ENCODE assay signal across 15 mouse cellular contexts in genomic region chr14:75855263-75855992, GRCm38 (mm10). TPM values are rescaled to one million over a fixed set of nuclear protein-coding genes. Genes with fewer than 3 reads are reported as not detected.
DNase-seq lines count a peak whose midpoint lies in the region; ATAC-seq and TF ChIP-seq lines count a peak whose summit lies in the region.
"Had no signal": no experiment of that assay in that cellular context is flagged by ENCODE, and none has a peak within 500 bp of the region (broad histone marks: within the 10 kb centered on the region; RNA-seq: fewer than 3 reads in every experiment).

No protein-coding gene starts in this region.

- no peak overlapping the region for H3K9ac ChIP-seq in ES-E14 (ENCODE audit: insufficient read depth, low read depth, low read length, poor library complexity, severe bottlenecking)
- H3K9ac ChIP-seq in embryonic facial prominence, embryonic 15.5 days: no peak overlapping the region
- H3K9ac ChIP-seq: heart, embryonic 13.5 days; stomach, embryonic 15.5 days had no signal

- DNase-seq in gastrocnemius, adult 8-10 months (ENCODE audit: low spot score in 2 of 2): peak; percentile 40 to 42
- DNase-seq in gastrocnemius, postnatal 4 days (ENCODE audit: low spot score in 2 of 2): no peak
- DNase-seq in left cerebral cortex, adult 18-20 months (ENCODE audit: low spot score in 2 of 2): peak; percentile 34 to 42
- DNase-seq in left cerebral cortex, postnatal 14 days (ENCODE audit: low spot score in 2 of 2): no peak
- DNase-seq in ES-E14 (ENCODE audit: low read depth, low spot score): no peak
- DNase-seq in lung, postnatal 36 days: no peak
- no peak for DNase-seq in lung, adult 18-20 months
- DNase-seq: cerebellum, adult 11 months; kidney, postnatal 36 days had no signal

- no peaks in the 10 kb centered on the region for H3K36me3 ChIP-seq in ES-E14 (ENCODE audit: control insufficient read depth, insufficient read depth, low read length, poor library complexity, severe bottlenecking)
- H3K36me3 ChIP-seq in embryonic facial prominence, embryonic 15.5 days: 0 out of 2 replicates have a peak, but pooled peaks cover 2% of the 10 kb centered on the region

- H3K4me2 ChIP-seq in embryonic facial prominence, embryonic 15.5 days (replicated peaks): no peak overlapping the region
- H3K4me2 ChIP-seq: heart, embryonic 13.5 days; stomach, embryonic 15.5 days had no signal

- H3K4me1 ChIP-seq in ES-E14 (ENCODE audit: control insufficient read depth in 2 of 2, insufficient read depth in 2 of 2, low read length in 2 of 2, poor library complexity in 1 of 2): peaks cover 0 to 2% of the 10 kb centered on the region in 2 experiments; a peak in 2 of 4 replicates
- H3K4me1 ChIP-seq in embryonic facial prominence, embryonic 15.5 days: no peaks in the 10 kb centered on the region
- H3K4me1 ChIP-seq: stomach, embryonic 15.5 days had no signal

- WGBS in embryonic facial prominence, embryonic 15.5 days: 42% methylated on average over 17 of the region's 17 CpGs

- no peaks in the 10 kb centered on the region for H3K9me3 ChIP-seq in ES-E14 (ENCODE audit: control insufficient read depth, insufficient read depth, low read depth, low read length)
- H3K9me3 ChIP-seq in embryonic facial prominence, embryonic 15.5 days (replicated peaks): no peaks in the 10 kb centered on the region
- H3K9me3 ChIP-seq: midbrain, embryonic 10.5 days; stomach, embryonic 15.5 days had no signal

- H3K27ac ChIP-seq in ES-E14 (ENCODE audit: insufficient read depth, low read depth, low read length, poor library complexity, severe bottlenecking): no peak overlapping the region
- no peak overlapping the region for H3K27ac ChIP-seq in embryonic facial prominence, embryonic 15.5 days (replicated peaks)
- H3K27ac ChIP-seq: heart, embryonic 13.5 days; hindbrain, embryonic 10.5 days; midbrain, embryonic 10.5 days; stomach, embryonic 15.5 days had no signal

- peak; percentile 43; the same call in 1 of the 2 replicates for ATAC-seq in embryonic facial prominence, embryonic 15.5 days (ENCODE audit: insufficient number of reproducible peaks, low FRiP score, low TSS enrichment, low read depth)
- ATAC-seq: lung, postnatal 0 days had no signal

- H3K4me3 ChIP-seq in ES-E14 (ENCODE audit: insufficient read depth in 1 of 2, low read depth in 1 of 2, low read length in 2 of 2, poor library complexity in 1 of 2, severe bottlenecking in 1 of 2): peak overlapping the region in 1 of 2 experiments; percentile 38; a peak in 1 of 4 replicates
- no peak overlapping the region for H3K4me3 ChIP-seq in embryonic facial prominence, embryonic 15.5 days (replicated peaks)
- H3K4me3 ChIP-seq: heart, embryonic 13.5 days; hindbrain, embryonic 10.5 days; midbrain, embryonic 10.5 days; stomach, embryonic 15.5 days had no signal

- intact Hi-C loops in left cerebral cortex, postnatal 14 days (cut with DNase I): no loop called here

- in situ Hi-C loops in ES-E14 (cut with MboI; ENCODE audit: low sequenced_read_pairs in 2 of 2, unreplicated experiment in 2 of 2): loop anchor here in 1 of 2 experiments (25.0 kb wide), 1 partner anchor 582 kb away; no protein-coding TSS in a partner anchor

- H3K27me3 ChIP-seq in embryonic facial prominence, embryonic 15.5 days: no peaks in the 10 kb centered on the region
- H3K27me3 ChIP-seq: heart, embryonic 13.5 days; stomach, embryonic 15.5 days had no signal

TF ChIP-seq in ES-E14, 5 proteins besides CTCF, POLR2A, EP300 and RAD21:
- TF ChIP-seq CHD2 (IDR thresholded peaks at IDR 0.05; ENCODE audit: low read depth, low read length) (no peak), ZNF384 (IDR thresholded peaks at IDR 0.05; ENCODE audit: low read depth, low read length) (peak; percentile 87)

RNA-seq across cellular contexts. Expression of gene Tpt1, which starts 10.5 kb away (rescaled TPM):
- 1,000 to 10,000 TPM; 3,387 to 4,149 (median 3,897) TPM for total RNA-seq in gastrocnemius, adult 8-10 months (2022)
- total RNA-seq in gastrocnemius, postnatal 4 days (2021): 1,000 to 10,000 TPM; 3,882 to 3,909 TPM
- total RNA-seq in left cerebral cortex, adult 18-20 months (2021): 1,000 to 10,000 TPM in 1 of 2 experiments, 100 to 1,000 TPM in 1; 988 to 1,071 TPM
- 1,000 to 10,000 TPM; 1,045 to 1,071 TPM for total RNA-seq in left cerebral cortex, postnatal 14 days (2021)
- 592 and 613 TPM in 2 replicates for total RNA-seq in ES-E14 (2012; rRNA removed)
- polyA plus RNA-seq in embryonic facial prominence, embryonic 15.5 days (2015; fragmentation: Nextera tagmentation; extraction: Ambion mirVana): 1,119 and 1,203 TPM in 2 replicates

Comparison
In these comparisons a context has a peak if more than half of its experiments do, and no peak if none do; other contexts are left out.
1. DNase-seq: peak in gastrocnemius, adult 8-10 months (2 of 2) and left cerebral cortex, adult 18-20 months (2 of 2); none in gastrocnemius, postnatal 4 days (0 of 2), left cerebral cortex, postnatal 14 days (0 of 2), ES-E14 (single experiment), lung, postnatal 36 days (single experiment) and lung, adult 18-20 months (0 of 2).